Mouse (Mus musculus) mouse embryonic stem cell (cell line): ENCODE measurements at regions not wholly inside any gene's neighbourhood (a gene's known extent, or its start where the extent isn't known, plus 50 kb on each side); places are given as distances from the start of the nearest gene placed in this dataset.

ENCODE experiments used
- in situ Hi-C, 2 experiments: fragments of 300-500 bp; cut with MboI; formaldehyde crosslinking; loops; 1 replicate in 1 of 2; 3 replicates in 1 of 2; pipeline ENCODE4 v1.14.3; 2019 to 2020; ENCODE audit warnings: low sequenced_read_pairs in 2 of 2, low pct_unique_long_range_greater_than_20kb in 1 of 2, mixed read lengths in 1 of 2; ENCODE audit not compliant: unreplicated experiment in 1 of 2

DNA sequence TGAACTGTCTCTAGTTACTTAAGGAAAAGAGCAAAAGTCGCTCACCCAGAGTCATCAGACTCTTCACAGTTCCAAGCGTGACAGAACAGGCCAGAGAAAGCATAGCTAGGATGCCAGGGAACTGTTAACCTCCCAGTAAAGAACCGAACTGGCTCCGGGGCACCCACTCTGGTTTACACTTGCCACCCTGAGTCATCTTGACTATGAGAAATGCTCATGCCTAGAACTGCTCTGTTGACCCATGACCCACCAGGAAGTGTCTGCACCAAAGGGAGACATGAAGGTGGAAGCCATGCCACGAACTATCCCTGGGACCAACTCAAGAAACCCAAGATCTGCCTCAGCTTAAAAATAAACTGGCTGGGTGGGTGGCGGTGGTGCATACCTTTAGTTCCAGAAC is 51.3 kb upstream of the Slc2a1 start:
- in situ Hi-C loops: no loop called here

DNA sequence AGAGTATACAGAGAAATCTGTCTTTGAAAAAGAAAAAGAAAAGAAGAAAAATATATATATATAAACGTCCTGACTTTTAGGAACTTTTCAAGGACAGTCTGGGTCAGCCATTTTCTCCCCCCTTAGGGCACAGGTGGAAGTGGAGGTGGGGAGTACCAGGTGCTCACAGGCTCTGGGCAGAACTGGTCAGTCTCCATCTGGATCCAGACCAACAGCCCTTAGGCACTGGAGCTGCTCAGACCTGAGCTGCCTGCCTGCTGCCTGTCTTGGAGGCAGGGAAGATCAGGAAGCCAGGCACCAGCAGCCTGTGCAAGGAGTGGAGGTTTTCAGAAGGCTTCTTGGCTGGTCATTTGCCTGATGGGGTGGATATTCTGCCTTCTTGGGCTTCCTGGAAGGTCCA is 50.7 kb upstream of the Slc2a1 start:
- in situ Hi-C loops: no loop called here
